Mouse (Mus musculus) liver, embryonic 16.5 days (tissue): Measurements from ENCODE around the gene Lrrc73. TPM values are rescaled to one million over a fixed set of nuclear protein-coding genes. Genes with fewer than 3 reads are reported as not detected.

ENCODE experiments used
- ATAC-seq: fragments of 200-750 bp; cut with Nextera tagmentation; 2 replicates; pipeline ENCODE4 v1.8.0; 2017; ENCODE audit warnings: low read depth, mild to moderate bottlenecking, moderate number of reproducible peaks, moderate library complexity
- H3K27ac ChIP-seq: fragments of 300-500 bp; sonication (generic); 2 replicates; pipeline ENCODE4 v1.5.1; 2014; ENCODE audit warnings: mild to moderate bottlenecking, low read length
- H3K27me3 ChIP-seq: fragments of 300-500 bp; sonication (generic); 2 replicates; pipeline ENCODE4 v1.6.1; 2014; ENCODE audit warnings: low read depth, low read length, mixed read lengths; ENCODE audit not compliant: control insufficient read depth, insufficient read depth
- H3K36me3 ChIP-seq: fragments of 300-500 bp; sonication (generic); 2 replicates; pipeline ENCODE4 v1.6.1; 2014; ENCODE audit warnings: mild to moderate bottlenecking; ENCODE audit not compliant: control insufficient read depth, insufficient read depth
- H3K4me1 ChIP-seq: fragments of 300-500 bp; sonication (generic); 2 replicates; pipeline ENCODE4 v1.6.1; 2014; ENCODE audit warnings: low read depth, low read length, mixed read lengths; ENCODE audit not compliant: control insufficient read depth
- H3K4me2 ChIP-seq: fragments of 300-500 bp; sonication (generic); 2 replicates; pipeline ENCODE4 v1.6.1; 2014; ENCODE audit warnings: low read depth, low read length, mixed read lengths
- H3K4me3 ChIP-seq: fragments of 300-500 bp; sonication (generic); 2 replicates; pipeline ENCODE4 v1.5.1; 2014; ENCODE audit warnings: low read depth, mild to moderate bottlenecking, low read length
- H3K9ac ChIP-seq: fragments of 300-500 bp; sonication (generic); 2 replicates; pipeline ENCODE4 v1.6.1; 2014; ENCODE audit warnings: low read depth, low read length
- H3K9me3 ChIP-seq: fragments of 300-500 bp; sonication (generic); replicated peaks from 2 replicates; pipeline ENCODE4 v1.6.1; 2016; ENCODE audit warnings: low read length; ENCODE audit not compliant: control insufficient read depth
- WGBS: fragments of 180-500 bp; shearing (Covaris S2); extraction: QIAGEN DNeasy Blood & Tissue Kit; methylation state at CpG from one replicate; pipeline ENCODE4 v1.1.7; 2014; ENCODE audit not compliant: insufficient replicate concordance; 5-methylcytosine and 5-hydroxymethylcytosine counted together
- polyA plus RNA-seq: library from polyadenylated mRNA; unstranded; fragments of >200 nt; fragmentation: Nextera tagmentation; extraction: Ambion mirVana; gene quantifications from 2 replicates; pipeline ENCODE4 v1.2.1, GENCODE M21; 2015

The Lrrc73 gene
- 0.08 TPM in 1 of 2 replicates, not detected in the other for polyA plus RNA-seq

DNA sequence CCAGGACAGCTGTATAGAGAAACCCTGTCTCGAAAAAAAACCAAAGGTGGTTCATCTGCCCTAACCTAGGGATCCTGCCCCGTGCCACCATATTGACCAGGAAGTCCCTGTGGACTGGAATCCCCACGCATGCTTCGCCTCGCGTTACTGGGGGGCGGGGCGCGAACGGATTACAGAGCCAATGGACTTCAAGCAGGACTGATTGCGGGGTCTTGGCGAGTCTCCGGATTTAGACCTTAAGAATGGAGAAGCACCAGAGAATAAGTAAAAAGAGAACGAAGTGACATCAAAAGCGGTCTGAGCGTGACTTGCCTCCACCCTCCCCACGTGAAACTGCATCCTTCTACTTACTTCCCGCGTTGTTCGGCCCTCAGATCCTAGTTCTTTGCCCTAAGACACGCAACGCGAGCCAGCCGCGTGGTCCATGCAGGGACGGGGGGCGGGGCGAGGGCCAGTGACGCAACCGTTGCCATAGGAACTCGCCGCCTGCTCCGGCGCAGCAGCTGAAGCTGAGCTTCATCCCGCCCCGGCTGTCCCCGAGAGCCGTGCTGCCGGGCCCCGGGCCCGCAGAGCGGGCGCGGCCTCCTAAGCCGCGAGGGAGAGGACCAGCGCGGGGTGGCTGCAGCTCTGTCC, at the start of gene Lrrc73:
TSS of gene Lrrc73 (plus strand) at position 80 of the 633 bp plus-strand sequence.
- no peak within 1 kb of the TSS for H3K27ac ChIP-seq
- H3K4me1 ChIP-seq: peaks cover 26% of the 10 kb centered on the region
- ATAC-seq: peak; percentile 80
- H3K9ac ChIP-seq: peak within 1 kb of the TSS; percentile 40
- H3K27me3 ChIP-seq: peaks cover 29% of the 10 kb centered on the region
- H3K9me3 ChIP-seq: no peaks in the 10 kb centered on the region
- H3K4me3 ChIP-seq: peak within 1 kb of the TSS; percentile 67
- peak within 1 kb of the TSS; percentile 98 for H3K4me2 ChIP-seq
- H3K36me3 ChIP-seq: peaks cover 27% of the 10 kb centered on the region
- 1% methylated on average over 47 of the region's 48 CpGs for WGBS

DNA sequence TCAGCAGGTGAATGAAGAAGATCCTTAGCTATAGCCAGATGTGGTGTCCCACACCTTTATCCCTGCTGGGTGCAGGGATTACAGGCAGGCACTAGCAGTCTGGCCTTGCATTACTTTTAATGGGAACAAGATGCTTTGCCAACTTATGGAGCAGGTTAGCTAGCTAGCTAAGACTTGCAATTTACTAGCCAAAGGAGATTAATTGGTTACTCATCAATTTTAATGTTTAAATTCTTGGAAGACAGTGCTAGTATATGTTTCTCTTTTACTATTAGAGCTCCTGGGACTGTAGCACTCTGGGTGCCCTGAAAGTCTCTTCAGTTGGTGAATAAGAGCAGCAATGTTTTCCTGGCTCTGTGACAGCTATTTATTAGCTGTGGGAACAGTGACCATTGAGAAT, 46.7 kb upstream of the Lrrc73 start:
- H3K9ac ChIP-seq: no peak overlapping the region
- H3K4me2 ChIP-seq: no peak overlapping the region
- no peak for ATAC-seq
- no peak overlapping the region for H3K27ac ChIP-seq
- H3K9me3 ChIP-seq: no peaks in the 10 kb centered on the region
- H3K4me1 ChIP-seq: peaks cover 13% of the 10 kb centered on the region
- no peak overlapping the region for H3K4me3 ChIP-seq
- H3K27me3 ChIP-seq: no peaks in the 10 kb centered on the region
- H3K36me3 ChIP-seq: peaks cover 35% of the 10 kb centered on the region

DNA sequence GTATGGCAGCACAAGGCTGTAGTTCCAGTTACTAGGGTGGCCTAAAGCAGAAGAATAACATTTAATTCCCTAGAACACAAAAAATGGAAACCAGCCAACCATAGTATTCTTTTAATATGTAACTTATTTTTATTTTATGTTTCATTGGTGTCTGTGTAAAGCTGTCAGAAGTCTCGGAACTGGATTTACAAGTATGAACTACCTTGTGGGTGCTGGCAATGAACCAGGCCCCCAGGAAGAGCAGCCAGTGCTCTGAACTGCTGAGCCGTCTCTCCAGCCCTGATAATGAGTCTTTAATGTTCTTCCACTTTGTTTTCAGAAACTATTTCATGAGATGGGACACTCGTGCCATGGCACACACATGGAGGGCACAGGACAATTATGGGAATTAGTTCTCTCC, 42.8 kb upstream of the Lrrc73 start:
- no peak overlapping the region for H3K9ac ChIP-seq
- H3K4me1 ChIP-seq: no peaks in the 10 kb centered on the region
- H3K4me2 ChIP-seq: no peak overlapping the region
- no peak for ATAC-seq
- no peak overlapping the region for H3K4me3 ChIP-seq
- peaks cover 47% of the 10 kb centered on the region for H3K36me3 ChIP-seq
- no peak overlapping the region for H3K27ac ChIP-seq
- no peaks in the 10 kb centered on the region for H3K27me3 ChIP-seq
- WGBS: 69% methylated on average over 3 of the region's 3 CpGs
- no peaks in the 10 kb centered on the region for H3K9me3 ChIP-seq

DNA sequence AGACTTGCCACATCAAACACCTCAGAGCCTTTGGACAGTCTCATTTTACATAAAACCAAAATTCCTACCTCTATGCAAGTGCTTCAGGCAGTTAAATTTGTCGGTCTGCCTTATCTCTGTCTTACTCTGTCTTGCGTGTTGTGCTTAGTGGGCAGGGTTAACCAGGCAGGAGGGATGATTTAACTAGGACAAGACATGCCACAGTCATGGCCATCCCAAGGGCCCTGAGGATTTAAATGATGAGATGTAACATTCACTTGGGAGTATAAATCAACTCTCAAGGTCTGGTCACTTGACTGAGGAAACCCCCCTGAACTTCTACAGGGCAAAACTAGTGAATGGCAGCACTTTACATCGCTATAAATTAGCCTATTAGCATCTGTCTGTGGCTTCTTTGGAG, 31.7 kb upstream of the Lrrc73 start:
- Histone ChIP-seq H3K4me2 (no peak overlapping the region), H3K27me3 (no peaks in the 10 kb centered on the region), H3K9me3 (no peaks in the 10 kb centered on the region), H3K27ac (no peak overlapping the region), H3K36me3 (peaks cover 53% of the 10 kb centered on the region), H3K4me3 (no peak overlapping the region), H3K4me1 (no peaks in the 10 kb centered on the region), H3K9ac (no peak overlapping the region)
- WGBS: 77% methylated on average over 3 of the region's 3 CpGs
- ATAC-seq: no peak

DNA sequence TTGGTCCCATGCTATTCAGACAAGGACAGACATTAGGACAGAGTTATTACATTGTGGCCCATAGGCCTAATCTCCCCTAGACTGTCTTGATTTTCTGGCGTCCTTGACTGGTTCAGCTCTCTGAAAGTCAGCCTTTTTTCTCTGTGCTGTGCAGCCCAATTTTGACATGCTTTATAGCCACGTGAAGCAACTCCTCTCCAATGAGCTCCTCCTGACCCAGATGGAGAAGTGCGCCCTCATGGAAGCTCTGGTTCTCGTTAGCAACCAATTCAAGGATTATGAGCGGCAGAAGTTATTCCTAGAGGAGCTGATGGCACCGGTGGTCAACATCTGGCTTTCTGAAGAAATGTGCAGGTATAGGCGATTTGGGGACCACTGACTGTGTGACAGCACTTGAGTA, 25.8 kb upstream of the Lrrc73 start:
- Histone ChIP-seq H3K9me3 (no peaks in the 10 kb centered on the region), H3K4me1 (no peaks in the 10 kb centered on the region), H3K4me2 (no peak overlapping the region), H3K4me3 (no peak overlapping the region), H3K9ac (no peak overlapping the region), H3K36me3 (peaks cover 44% of the 10 kb centered on the region), H3K27me3 (no peaks in the 10 kb centered on the region), H3K27ac (no peak overlapping the region)
- WGBS: 82% methylated on average over 7 of the region's 7 CpGs
- ATAC-seq: no peak

DNA sequence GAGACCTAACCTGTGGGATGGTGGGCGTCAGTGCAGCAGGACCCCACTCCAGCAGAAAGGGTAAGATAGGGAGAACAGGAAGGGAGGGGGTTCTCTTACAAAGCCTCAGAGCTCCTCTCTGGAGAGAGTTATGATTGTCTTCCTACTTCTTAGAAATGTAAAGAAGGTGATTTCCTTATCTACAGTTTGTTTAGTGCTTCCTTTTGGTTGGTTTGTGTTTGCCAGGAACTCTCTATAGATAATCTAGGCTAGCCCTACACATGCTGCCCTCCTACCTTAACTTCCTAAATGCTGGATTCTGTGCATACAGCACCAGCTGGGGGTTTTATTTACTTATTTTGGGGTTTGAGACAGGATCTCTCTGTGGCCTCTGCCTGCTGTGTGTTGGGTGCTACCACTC, 17.3 kb upstream of the Lrrc73 start:
- Histone ChIP-seq H3K36me3 (peaks cover 22% of the 10 kb centered on the region), H3K27ac (no peak overlapping the region), H3K9ac (no peak overlapping the region), H3K4me2 (no peak overlapping the region), H3K27me3 (no peaks in the 10 kb centered on the region), H3K4me3 (no peak overlapping the region), H3K4me1 (peaks cover 10% of the 10 kb centered on the region), H3K9me3 (no peaks in the 10 kb centered on the region)
- no peak for ATAC-seq
- 41% methylated on average over 1 of the region's 1 CpGs for WGBS

DNA sequence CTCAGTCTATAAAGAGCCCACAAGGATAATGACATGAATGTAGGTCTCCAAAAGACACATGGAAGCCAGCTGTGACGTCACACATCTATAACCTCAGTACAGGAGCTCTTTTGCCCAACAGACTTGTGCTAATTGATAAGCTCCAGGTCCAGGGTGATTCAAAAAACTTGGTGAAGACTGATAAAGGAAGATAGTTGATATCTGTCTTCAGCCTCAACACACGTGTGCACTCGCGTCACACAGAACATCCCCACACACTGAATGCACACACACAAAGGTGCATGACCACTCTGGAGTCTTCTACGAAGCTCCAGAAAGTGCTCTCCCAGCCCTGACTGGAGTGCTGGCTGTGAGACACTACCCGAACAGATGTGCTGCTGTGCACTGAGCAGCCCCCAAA, 16.3 kb upstream of the Lrrc73 start:
- H3K9ac ChIP-seq: no peak overlapping the region
- no peaks in the 10 kb centered on the region for H3K27me3 ChIP-seq
- 41% methylated on average over 6 of the region's 6 CpGs for WGBS
- peaks cover 28% of the 10 kb centered on the region for H3K36me3 ChIP-seq
- no peak overlapping the region for H3K27ac ChIP-seq
- no peaks in the 10 kb centered on the region for H3K9me3 ChIP-seq
- no peak overlapping the region for H3K4me3 ChIP-seq
- peaks cover 10% of the 10 kb centered on the region for H3K4me1 ChIP-seq
- ATAC-seq: peak; percentile 81
- H3K4me2 ChIP-seq: no peak overlapping the region

DNA sequence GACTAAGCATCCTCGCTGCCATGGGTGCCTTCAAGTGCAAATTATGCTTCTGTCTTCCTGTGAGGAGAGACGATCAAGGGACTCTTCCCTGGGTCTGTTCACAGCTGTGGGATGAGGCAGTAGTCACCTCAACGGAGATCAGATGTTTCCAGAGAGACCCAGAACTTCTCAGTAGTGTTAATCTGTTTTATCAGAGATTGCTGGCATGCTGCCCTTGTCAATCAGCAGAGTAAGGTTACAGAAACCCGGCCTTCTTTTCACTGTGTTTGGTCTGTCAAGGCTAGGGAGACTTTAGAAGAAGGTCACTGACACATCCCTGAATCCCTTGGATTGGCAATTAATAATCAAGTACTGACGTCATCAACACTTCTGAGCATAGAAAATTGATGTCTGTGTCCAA, 15.9 kb upstream of the Lrrc73 start:
- no peak overlapping the region for H3K9ac ChIP-seq
- peaks cover 32% of the 10 kb centered on the region for H3K36me3 ChIP-seq
- H3K4me1 ChIP-seq: peaks cover 10% of the 10 kb centered on the region
- H3K4me3 ChIP-seq: no peak overlapping the region
- no peaks in the 10 kb centered on the region for H3K27me3 ChIP-seq
- H3K4me2 ChIP-seq: no peak overlapping the region
- 60% methylated on average over 5 of the region's 5 CpGs for WGBS
- H3K27ac ChIP-seq: no peak overlapping the region
- H3K9me3 ChIP-seq: no peaks in the 10 kb centered on the region
- no peak for ATAC-seq

DNA sequence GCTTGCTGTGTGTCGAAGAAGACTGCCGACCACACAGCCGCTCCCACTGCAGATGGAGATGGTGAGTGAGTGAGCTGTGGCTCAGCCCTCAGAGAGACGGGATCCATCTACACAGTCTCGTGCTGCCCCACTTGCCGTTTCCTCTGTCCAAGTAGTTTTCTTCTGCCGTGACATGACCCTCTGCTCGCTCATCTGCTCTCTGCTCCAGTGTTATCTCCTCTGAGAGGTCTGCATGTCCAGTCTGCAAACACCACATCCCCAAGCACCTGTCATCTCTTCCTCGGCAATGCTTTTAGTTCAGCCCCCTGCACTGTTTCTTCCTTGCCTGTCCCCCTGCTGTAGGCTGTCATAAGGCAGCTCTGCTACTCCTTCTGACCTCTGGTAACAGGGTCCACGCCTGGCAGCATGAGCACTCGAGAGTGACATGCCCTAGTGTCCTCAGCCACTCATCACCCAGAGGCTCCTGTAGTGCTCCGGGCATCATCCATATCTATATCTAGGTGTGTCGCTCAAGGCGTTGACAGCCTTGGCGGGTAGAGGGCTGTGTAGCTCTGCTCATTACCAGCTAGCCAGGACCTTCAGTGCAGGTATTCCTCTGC, 13.7 kb upstream of the Lrrc73 start:
- Histone ChIP-seq H3K4me1 (peaks cover 10% of the 10 kb centered on the region), H3K9me3 (no peaks in the 10 kb centered on the region), H3K27ac (no peak overlapping the region), H3K27me3 (no peaks in the 10 kb centered on the region), H3K4me2 (no peak overlapping the region), H3K36me3 (peaks cover 47% of the 10 kb centered on the region), H3K9ac (no peak overlapping the region), H3K4me3 (no peak overlapping the region)
- ATAC-seq: no peak
- WGBS: 78% methylated on average over 15 of the region's 15 CpGs
